Mouse (Mus musculus) macrophage (primary cell): ENCODE data around the gene Lrrc28. TPM values are rescaled to one million over a fixed set of nuclear protein-coding genes. Genes with fewer than 3 reads are reported as not detected.

Experiments
- H3K27ac ChIP-seq: fragments of 350-480 bp; formaldehyde crosslinking; 2 replicates; pipeline ENCODE4 v1.9.0; 2021
- H3K36me3 ChIP-seq: fragments of 350-480 bp; formaldehyde crosslinking; 2 replicates; pipeline ENCODE4 v1.9.0; 2021; ENCODE audit errors: inconsistent target
- H3K4me3 ChIP-seq: fragments of 350-480 bp; formaldehyde crosslinking; 2 replicates; pipeline ENCODE4 v1.9.0; 2021; ENCODE audit errors: inconsistent target
- H3K79me2 ChIP-seq: fragments of 350-480 bp; formaldehyde crosslinking; 2 replicates; pipeline ENCODE4 v1.9.0; 2021; ENCODE audit errors: inconsistent target
- WGBS: methylation state at CpG from one replicate; pipeline ENCODE4 v1.1.7; 2026; ENCODE audit warnings: inconsistent platforms; ENCODE audit not compliant: missing documents; 5-methylcytosine and 5-hydroxymethylcytosine counted together
- polyA plus RNA-seq: library from polyadenylated mRNA; stranded (reverse); fragments of 250-400 nt; gene quantifications from 3 replicates; pipeline ENCODE4 v1.2.4, GENCODE M21; 2018; ENCODE audit warnings: inconsistent platforms

Lrrc28 gene
- polyA plus RNA-seq, 1 experiment from 2014 or later = 5.5 TPM

GRCm38 (mm10) chr7:67486925-67487760 is 157.9 kb downstream of the Lrrc28 start:
- no peaks in the 10 kb centered on the region for H3K79me2 ChIP-seq
- no peak overlapping the region for H3K27ac ChIP-seq
- H3K4me3 ChIP-seq = no peak overlapping the region
- H3K36me3 ChIP-seq = no peaks in the 10 kb centered on the region
- 95% methylated on average over 15 of the region's 15 CpGs for WGBS

- Histone ChIP-seq H3K36me3 (no peaks in the 10 kb centered on the region), H3K27ac (no peak overlapping the region), H3K79me2 (no peaks in the 10 kb centered on the region), H3K4me3 (no peak overlapping the region)
- 89% methylated on average over 4 of the region's 5 CpGs for WGBS
These were observed 158.7 kb downstream of the Lrrc28 start for GRCm38 (mm10) chr7:67486417-67486816.

GRCm38 (mm10) chr7:67483698-67484097 is 161.4 kb downstream of the Lrrc28 start:
- WGBS = 89% methylated on average over 4 of the region's 4 CpGs
- Histone ChIP-seq H3K27ac (no peak overlapping the region), H3K4me3 (no peak overlapping the region), H3K36me3 (no peaks in the 10 kb centered on the region), H3K79me2 (no peaks in the 10 kb centered on the region)

- H3K79me2 ChIP-seq = no peaks in the 10 kb centered on the region
- H3K27ac ChIP-seq = no peak overlapping the region
- WGBS = 81% methylated on average over 14 of the region's 17 CpGs
- no peak overlapping the region for H3K4me3 ChIP-seq
- no peaks in the 10 kb centered on the region for H3K36me3 ChIP-seq
These were observed 165.3 kb downstream of the Lrrc28 start for GRCm38 (mm10) chr7:67479576-67480413.

GRCm38 (mm10) chr7:67479168-67479567 is 165.9 kb downstream of the Lrrc28 start:
- Histone ChIP-seq H3K36me3 (no peaks in the 10 kb centered on the region), H3K4me3 (no peak overlapping the region), H3K79me2 (no peaks in the 10 kb centered on the region), H3K27ac (no peak overlapping the region)
- 39% methylated on average over 5 of the region's 5 CpGs for WGBS

- Histone ChIP-seq H3K36me3 (no peaks in the 10 kb centered on the region), H3K4me3 (no peak overlapping the region), H3K79me2 (no peaks in the 10 kb centered on the region), H3K27ac (no peak overlapping the region)
- WGBS = 82% methylated on average over 6 of the region's 10 CpGs
These were observed 167.1 kb downstream of the Lrrc28 start for GRCm38 (mm10) chr7:67477996-67478395.

GRCm38 (mm10) chr7:67471295-67471694 is 173.8 kb downstream of the Lrrc28 start:
- Histone ChIP-seq H3K4me3 (no peak overlapping the region), H3K36me3 (no peaks in the 10 kb centered on the region), H3K79me2 (no peaks in the 10 kb centered on the region), H3K27ac (no peak overlapping the region)
- 91% methylated on average over 11 of the region's 11 CpGs for WGBS

- 98% methylated on average over 7 of the region's 7 CpGs for WGBS
- Histone ChIP-seq H3K4me3 (no peak overlapping the region), H3K27ac (no peak overlapping the region), H3K79me2 (no peaks in the 10 kb centered on the region), H3K36me3 (no peaks in the 10 kb centered on the region)
These were observed 176.2 kb downstream of the Lrrc28 start for GRCm38 (mm10) chr7:67468802-67469408.

- no peaks in the 10 kb centered on the region for H3K79me2 ChIP-seq
- no peak overlapping the region for H3K27ac ChIP-seq
- H3K4me3 ChIP-seq = no peak overlapping the region
- H3K36me3 ChIP-seq = no peaks in the 10 kb centered on the region
- 97% methylated on average over 3 of the region's 3 CpGs for WGBS
These were observed 176.9 kb downstream of the Lrrc28 start for GRCm38 (mm10) chr7:67468180-67468579.

GRCm38 (mm10) chr7:67466322-67466721 is 178.7 kb downstream of the Lrrc28 start:
- no peaks in the 10 kb centered on the region for H3K79me2 ChIP-seq
- H3K36me3 ChIP-seq = no peaks in the 10 kb centered on the region
- H3K4me3 ChIP-seq = no peak overlapping the region
- no peak overlapping the region for H3K27ac ChIP-seq
- WGBS = 100% methylated on average over 2 of the region's 2 CpGs

- Histone ChIP-seq H3K4me3 (no peak overlapping the region), H3K36me3 (no peaks in the 10 kb centered on the region), H3K79me2 (no peaks in the 10 kb centered on the region), H3K27ac (peak overlapping the region; percentile 88)
- 23% methylated on average over 7 of the region's 8 CpGs for whole genome bisulfite sequencing
These were observed 180.4 kb downstream of the Lrrc28 start for GRCm38 (mm10) chr7:67464633-67465032.

- H3K36me3 ChIP-seq = no peaks in the 10 kb centered on the region
- no peak overlapping the region for H3K4me3 ChIP-seq
- H3K79me2 ChIP-seq = no peaks in the 10 kb centered on the region
- WGBS = 55% methylated on average over 7 of the region's 7 CpGs
- peak overlapping the region; percentile 88 for H3K27ac ChIP-seq
These were observed 181.5 kb downstream of the Lrrc28 start for GRCm38 (mm10) chr7:67463565-67463964.
